Mouse (Mus musculus): ENCODE data around the gene Gm3755. TPM values are rescaled to one million over a fixed set of nuclear protein-coding genes. Genes with fewer than 3 reads are reported as not detected.
"Not testable (repeated sequence)": the region's sequence is repeated elsewhere in the genome, so short reads cannot be mapped to it uniquely, and the experiment has no call there.

Gm3755 gene
- under 1 TPM in 1 of 2 experiments, not detected in 1; 0.36 TPM for total RNA-seq (2021)
- long read RNA-seq, experiment 1, result 0 reads
- long read RNA-seq, experiment 2, result 0 reads

DNA sequence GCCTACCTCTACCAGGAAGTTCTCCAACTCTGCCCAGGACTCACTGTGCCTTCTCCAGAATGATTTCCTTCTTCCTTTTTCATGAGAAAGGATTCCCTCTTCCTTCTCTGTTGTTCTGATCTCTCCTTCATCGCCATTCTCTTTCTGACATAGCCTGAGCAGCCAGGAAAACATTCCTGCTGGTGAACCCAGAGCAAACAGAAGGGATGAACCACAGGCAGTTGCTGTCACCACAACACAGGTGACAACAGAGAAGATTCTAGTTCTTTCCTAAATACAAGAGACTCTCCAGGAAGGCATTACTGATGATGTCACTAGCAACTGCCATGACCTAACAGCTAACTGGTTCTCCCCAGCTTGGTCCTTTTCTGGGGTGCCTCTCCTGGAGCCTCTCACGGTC, at the start of gene Gm3755:
Gene Gm3755, minus strand, starts transcription at position 101 of the 400 bp plus-strand sequence.
- not testable (repeated sequence) for H3K4me3 ChIP-seq; H3K27ac ChIP-seq; DNase-seq (ENCODE audit: low spot score in 2 of 2)

GRCm38 (mm10) chr14:7488731-7489130, 38.0 kb upstream of the Gm3755 start:
- DNase-seq (ENCODE audit: low spot score in 2 of 2); H3K4me3 ChIP-seq: not testable (repeated sequence)

DNA sequence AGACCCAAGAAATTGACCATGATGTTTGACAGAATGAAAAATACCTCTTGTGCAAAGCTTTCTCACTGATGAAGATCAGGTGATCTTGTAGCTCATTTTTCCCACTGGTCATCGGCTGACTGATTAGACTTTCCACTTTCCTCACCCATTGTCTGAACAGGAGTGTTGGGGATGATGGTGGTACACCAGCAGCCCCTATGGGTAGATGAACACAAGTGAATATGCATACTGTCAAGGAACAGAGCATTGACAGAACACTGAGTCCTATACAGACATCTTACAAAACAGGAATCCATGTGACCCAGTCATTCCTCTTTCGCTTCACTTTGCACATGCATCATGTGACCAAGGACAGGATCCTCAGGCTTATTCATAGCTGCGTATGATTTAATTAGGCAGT, 32.9 kb upstream of the Gm3755 start, which contains the start of gene Gm3752:
Gene Gm3752, minus strand, starts transcription at position 101 of the 400 bp plus-strand sequence.
- DNase-seq (ENCODE audit: low spot score in 2 of 2); H3K4me3 ChIP-seq; H3K27ac ChIP-seq: not testable (repeated sequence)

More at GRCm38 (mm10) chr14:7488731-7489130, 38.0 kb upstream of the Gm3755 start:
- not testable (repeated sequence) for H3K27ac ChIP-seq

DNA sequence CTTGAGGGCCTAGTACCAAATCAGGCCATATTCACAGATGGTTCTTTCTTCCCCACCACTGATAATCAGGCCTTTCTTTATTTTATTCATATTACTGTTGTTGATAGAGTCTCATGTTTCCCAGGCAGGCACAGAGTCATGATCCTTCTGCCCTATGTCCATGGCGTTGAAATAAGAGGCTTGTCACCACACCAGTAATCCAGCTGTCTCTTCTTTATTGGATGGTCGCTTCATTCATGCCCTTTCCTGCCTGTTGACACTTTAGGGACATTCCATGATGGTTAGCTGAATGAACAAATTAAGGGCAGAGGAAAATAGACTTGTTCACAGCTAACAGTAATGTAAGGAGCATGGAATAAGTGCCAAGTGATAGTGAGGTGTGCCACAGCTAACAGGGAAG, 28.2 kb downstream of the Gm3755 start:
- H3K4me3 ChIP-seq; DNase-seq (ENCODE audit: low spot score in 2 of 2); H3K27ac ChIP-seq: not testable (repeated sequence)

Other genes with a start within 250 kb of the Gm3755 start
- gene Gm3727, start 186.2 kb downstream of the Gm3755 start, total RNA-seq (2021), result not detected
- 1 to 10 TPM in 1 of 2 experiments, under 1 TPM in 1; 0.66 to 1.0 TPM for gene Gm3739, start 135.9 kb downstream of the Gm3755 start, total RNA-seq (2021)
- not detected for gene Gm5797, start 118.5 kb downstream of the Gm3755 start, total RNA-seq (2021)
- not detected for gene Gm8374, start 85.8 kb downstream of the Gm3755 start, total RNA-seq (2021)
- under 1 TPM; 0.41 to 0.81 TPM for gene Gm3752, start 32.8 kb upstream of the Gm3755 start, total RNA-seq (2021)
- 10 to 100 TPM in 1 of 2 experiments, 1 to 10 TPM in 1; 9.7 to 10.3 TPM for gene Gm3558, start 117.6 kb upstream of the Gm3755 start, total RNA-seq (2021)
- gene Gm10338, start 144.7 kb upstream of the Gm3755 start, total RNA-seq (2021), result not detected
- not detected for gene Gm10128, start 193.1 kb upstream of the Gm3755 start, total RNA-seq (2021)